Mouse (Mus musculus) adrenal gland, postnatal 36 days (tissue): ENCODE data around the gene Tmem184c. TPM values are rescaled to one million over a fixed set of nuclear protein-coding genes. Genes with fewer than 3 reads are reported as not detected.

ENCODE experiments used
- DNase-seq, 2 experiments: peaks; one replicate each; pipeline ENCODE4 v3.0.0; 2021; ENCODE audit warnings: mixed read lengths in 1 of 2
- long read RNA-seq, 2 experiments: library from polyadenylated mRNA; stranded (forward); transcript quantifications; one replicate each; pipeline ENCODE4 v2.0.0; 2021; ENCODE audit warnings: borderline sequencing depth in 2 of 2
- total RNA-seq, 2 experiments: library from RNA; stranded (reverse); gene quantifications; 2 replicates each; pipeline ENCODE4 v1.2.3; 2021

The Tmem184c gene
- 10 to 100 TPM; 27.3 to 38.8 TPM for total RNA-seq
- long read RNA-seq, experiment 1, transcript Tmem184c-201 (10 exons, 2,678 nt): major isoform, 35 of 38 reads
- long read RNA-seq, experiment 1, partial matches to known transcripts: 2 of 38 reads
- long read RNA-seq, experiment 1, other reads (novel, unspliced or antisense): 1 of 38 reads
- long read RNA-seq, experiment 2, transcript Tmem184c-201 (10 exons, 2,678 nt): major isoform, 9 of 10 reads
- long read RNA-seq, experiment 2, partial matches to known transcripts: 0 of 10 reads
- long read RNA-seq, experiment 2, other reads (novel, unspliced or antisense): 1 of 10 reads

- peak; percentile 95 to 96 for DNase-seq
These were observed at the start of gene Tmem184c for GRCm38 (mm10) chr8:77610374-77610969. TSS of gene Tmem184c (minus strand) at chr8:77610698.

GRCm38 (mm10) chr8:77659534-77660080 is 49.1 kb upstream of the Tmem184c start:
- no peak for DNase-seq

- DNase-seq: no peak
These were observed 47.9 kb upstream of the Tmem184c start for GRCm38 (mm10) chr8:77658356-77658755.

GRCm38 (mm10) chr8:77650646-77651190 is 40.2 kb upstream of the Tmem184c start:
- no peak for DNase-seq

- DNase-seq: no peak
These were observed 29.8 kb upstream of the Tmem184c start for GRCm38 (mm10) chr8:77640093-77640839.

GRCm38 (mm10) chr8:77637593-77637992 is 27.1 kb upstream of the Tmem184c start:
- no peak for DNase-seq

- no peak for DNase-seq
These were observed 23.5 kb upstream of the Tmem184c start for GRCm38 (mm10) chr8:77634035-77634434.

- DNase-seq: no peak
These were observed 22.7 kb upstream of the Tmem184c start for GRCm38 (mm10) chr8:77633211-77633610.

- no peak for DNase-seq
These were observed 20.2 kb upstream of the Tmem184c start for GRCm38 (mm10) chr8:77630691-77631090.

GRCm38 (mm10) chr8:77629858-77630537 is 19.5 kb upstream of the Tmem184c start:
- DNase-seq: peak; percentile 88

GRCm38 (mm10) chr8:77623677-77624209 is 13.2 kb upstream of the Tmem184c start:
- no peak for DNase-seq

- DNase-seq: peak; percentile 65 to 70
These were observed 7.4 kb upstream of the Tmem184c start for GRCm38 (mm10) chr8:77617916-77618315.

GRCm38 (mm10) chr8:77609621-77610020 is 877 bp downstream of the Tmem184c start:
- DNase-seq: no peak

GRCm38 (mm10) chr8:77584174-77584573 is 26.3 kb downstream of the Tmem184c start:
- DNase-seq: no peak

- DNase-seq: no peak
These were observed 32.8 kb downstream of the Tmem184c start for GRCm38 (mm10) chr8:77577674-77578073.

- no peak for DNase-seq
These were observed 36.3 kb downstream of the Tmem184c start for GRCm38 (mm10) chr8:77574229-77574628.

GRCm38 (mm10) chr8:77561441-77561840 is 49.1 kb downstream of the Tmem184c start:
- DNase-seq: peak; percentile 29 to 41

- no peak for DNase-seq
These were observed 58.0 kb downstream of the Tmem184c start for GRCm38 (mm10) chr8:77552491-77552890.

GRCm38 (mm10) chr8:77549881-77550580 is 60.5 kb downstream of the Tmem184c start:
- peak; percentile 19 to 52 for DNase-seq

GRCm38 (mm10) chr8:77549121-77549706 is 61.3 kb downstream of the Tmem184c start, which contains the start of gene Prmt9:
TSS of gene Prmt9 (plus strand) at chr8:77549397.
- DNase-seq: peak; percentile 96
